Mouse (Mus musculus) testis, adult 2 months (tissue): ENCODE data around the gene Hilpda. TPM values are rescaled to one million over a fixed set of nuclear protein-coding genes. Genes with fewer than 3 reads are reported as not detected.

ENCODE experiments used
- H3K27ac ChIP-seq: fragments of 200-500 bp; 2 replicates; pipeline ENCODE4 v1.5.1; 2012; ENCODE audit warnings: low read depth, low read length; ENCODE audit not compliant: control insufficient read depth, insufficient read depth
- H3K27me3 ChIP-seq: fragments of 200-500 bp; 2 replicates; pipeline ENCODE4 v1.6.1; 2012; ENCODE audit warnings: mild to moderate bottlenecking, low read length, moderate library complexity; ENCODE audit not compliant: control insufficient read depth, insufficient read depth
- H3K36me3 ChIP-seq: fragments of 200-500 bp; 2 replicates; pipeline ENCODE4 v1.6.1; 2012; ENCODE audit warnings: mild to moderate bottlenecking, low read length; ENCODE audit not compliant: control insufficient read depth, insufficient read depth
- H3K4me1 ChIP-seq: fragments of 200-500 bp; 2 replicates; pipeline ENCODE4 v1.6.1; 2012; ENCODE audit warnings: low read length; ENCODE audit not compliant: control insufficient read depth, insufficient read depth
- H3K4me3 ChIP-seq: fragments of 200-500 bp; 2 replicates; pipeline ENCODE4 v1.5.1; 2012; ENCODE audit warnings: low read depth, mild to moderate bottlenecking, low read length, moderate library complexity, mixed read lengths; ENCODE audit not compliant: control insufficient read depth
- CTCF ChIP-seq: fragments of 200-500 bp; IDR thresholded peaks from 2 replicates; pipeline ENCODE4 v1.5.1; 2012; ENCODE audit warnings: low read depth, mild to moderate bottlenecking, inconsistent platforms, low read length, moderate library complexity; ENCODE audit not compliant: control insufficient read depth, insufficient read depth, insufficient replicate concordance
- POLR2A ChIP-seq: fragments of 200-500 bp; IDR thresholded peaks from 2 replicates; pipeline ENCODE4 v1.6.1; 2012; ENCODE audit warnings: low read depth, mild to moderate bottlenecking, inconsistent platforms, low read length, moderate library complexity; ENCODE audit not compliant: control insufficient read depth
- polyA plus RNA-seq: library from polyadenylated mRNA; depleted of rRNA; stranded (reverse); fragments of >200 nt; gene quantifications from 2 replicates; pipeline ENCODE4 v1.2.3, GENCODE M21; 2012

Gene Hilpda
- polyA plus RNA-seq, 1 experiment = 56.2 TPM

DNA sequence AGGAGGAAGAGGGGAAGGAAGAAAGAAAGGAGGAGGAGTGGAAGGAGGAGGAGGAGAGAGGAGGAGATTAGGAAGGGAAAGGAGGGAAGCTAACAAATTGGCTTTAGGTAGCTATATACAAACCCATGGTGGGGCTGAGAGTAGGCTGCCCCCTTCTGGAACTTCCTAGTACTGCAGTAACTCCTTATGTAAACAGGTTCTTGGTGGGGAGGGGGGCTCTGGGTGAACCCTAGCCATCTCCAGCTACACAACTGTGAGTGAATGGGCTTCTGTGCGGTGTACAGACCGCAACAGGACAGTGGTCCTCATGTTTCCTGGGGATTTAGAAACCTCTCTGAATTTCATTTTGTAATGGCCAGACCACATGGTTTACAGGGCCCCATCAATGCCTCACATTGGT is 31.5 kb upstream of the Hilpda start:
- no peaks in the 10 kb centered on the region for H3K36me3 ChIP-seq
- H3K4me3 ChIP-seq = no peak overlapping the region
- TF ChIP-seq CTCF (peak; percentile 51; the same call in 1 of the 2 replicates), POLR2A (no peak)
- no peaks in the 10 kb centered on the region for H3K27me3 ChIP-seq
- no peaks in the 10 kb centered on the region for H3K4me1 ChIP-seq
- H3K27ac ChIP-seq = no peak overlapping the region

DNA sequence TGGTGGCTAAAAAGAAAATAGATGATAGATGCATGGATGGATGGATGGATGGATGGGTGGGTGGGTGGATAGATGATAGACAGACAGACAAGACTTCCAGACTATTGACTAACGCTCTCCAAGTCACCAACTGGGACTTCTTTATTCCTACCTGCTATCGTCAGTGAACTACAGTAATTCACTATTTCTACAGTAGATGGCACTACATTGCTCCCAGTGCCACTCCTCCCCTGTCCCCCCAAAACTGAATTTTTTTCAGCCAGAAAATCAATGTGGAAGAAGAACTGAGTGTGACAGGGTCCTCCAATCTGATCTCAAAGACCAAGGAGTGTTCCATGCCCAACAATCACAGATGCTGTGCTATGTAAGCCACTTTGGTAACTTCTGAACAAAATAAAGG is 30.6 kb upstream of the Hilpda start:
- no peak for TF ChIP-seq POLR2A
- no peak for TF ChIP-seq CTCF
- no peak overlapping the region for H3K4me3 ChIP-seq

DNA sequence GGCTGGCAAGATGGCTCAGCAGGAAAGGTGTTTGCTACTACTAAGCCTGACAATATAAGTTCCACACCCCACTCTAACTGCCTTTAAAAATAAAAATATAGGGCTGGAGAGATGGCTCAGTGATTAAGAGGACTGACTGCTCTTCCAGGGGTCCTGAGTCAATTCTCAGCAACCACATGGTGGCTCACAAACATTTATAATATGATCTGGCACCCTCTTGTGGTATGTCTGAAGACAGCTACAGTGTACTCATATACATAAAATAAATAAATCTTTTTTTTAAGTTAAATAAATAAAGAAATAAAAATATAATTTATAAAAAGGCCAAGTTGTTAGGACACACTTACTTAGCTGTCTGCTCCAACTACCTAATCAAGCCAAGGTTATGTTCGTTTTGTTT is 30.0 kb upstream of the Hilpda start:
- no peaks in the 10 kb centered on the region for H3K27me3 ChIP-seq
- TF ChIP-seq POLR2A = no peak
- TF ChIP-seq CTCF = no peak
- no peaks in the 10 kb centered on the region for H3K36me3 ChIP-seq

More for the DNA sequence above, 30.6 kb upstream of the Hilpda start:
- Histone ChIP-seq H3K27ac (no peak overlapping the region), H3K4me1 (no peaks in the 10 kb centered on the region), H3K27me3 (no peaks in the 10 kb centered on the region), H3K36me3 (no peaks in the 10 kb centered on the region)

DNA sequence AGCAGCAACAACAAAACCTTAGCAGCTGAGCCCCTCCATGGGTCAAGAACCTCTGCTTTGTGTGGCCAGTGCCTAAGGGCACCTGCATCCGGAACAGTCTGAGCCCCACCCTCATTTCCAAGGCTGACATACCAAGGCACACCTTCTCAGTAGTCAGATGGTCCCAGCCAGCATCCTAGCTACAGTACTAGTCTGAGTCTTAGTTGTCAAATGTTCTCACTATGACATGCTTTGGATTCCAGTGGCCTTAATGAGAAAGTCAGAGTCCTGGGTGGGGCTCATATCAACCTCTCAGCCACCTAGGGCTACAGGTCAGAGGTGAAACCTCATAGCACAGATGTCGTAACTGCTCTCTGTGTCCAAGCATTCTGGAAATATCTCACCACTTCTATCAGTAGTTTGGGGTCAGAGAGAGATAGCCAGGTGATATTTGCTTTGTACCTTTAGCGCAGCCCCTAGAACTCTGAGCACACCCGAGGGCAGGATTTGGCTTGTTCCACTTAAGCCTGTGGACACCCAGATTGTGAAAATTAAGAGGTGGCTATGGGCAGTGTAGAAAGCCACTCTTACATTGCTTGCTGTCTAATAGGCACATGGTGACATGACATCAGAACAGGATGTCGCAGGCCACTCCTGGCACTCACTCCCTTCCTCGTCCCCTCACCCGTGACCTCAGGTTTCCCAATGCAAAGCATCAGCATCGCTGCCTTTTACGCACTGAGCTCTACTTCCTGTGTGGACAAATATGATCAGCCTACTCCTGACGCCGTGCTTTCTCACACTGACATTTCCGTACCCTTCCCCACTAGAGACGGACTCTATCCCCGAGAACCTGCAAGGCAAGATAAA is 26.8 kb upstream of the Hilpda start:
- H3K27me3 ChIP-seq = no peaks in the 10 kb centered on the region
- H3K4me1 ChIP-seq = no peaks in the 10 kb centered on the region
- TF ChIP-seq POLR2A = no peak
- TF ChIP-seq CTCF = no peak
- no peaks in the 10 kb centered on the region for H3K36me3 ChIP-seq
- no peak overlapping the region for H3K27ac ChIP-seq
- no peak overlapping the region for H3K4me3 ChIP-seq

More for the DNA sequence above, 30.0 kb upstream of the Hilpda start:
- no peak overlapping the region for H3K4me3 ChIP-seq
- H3K27ac ChIP-seq = no peak overlapping the region
- H3K4me1 ChIP-seq = no peaks in the 10 kb centered on the region

DNA sequence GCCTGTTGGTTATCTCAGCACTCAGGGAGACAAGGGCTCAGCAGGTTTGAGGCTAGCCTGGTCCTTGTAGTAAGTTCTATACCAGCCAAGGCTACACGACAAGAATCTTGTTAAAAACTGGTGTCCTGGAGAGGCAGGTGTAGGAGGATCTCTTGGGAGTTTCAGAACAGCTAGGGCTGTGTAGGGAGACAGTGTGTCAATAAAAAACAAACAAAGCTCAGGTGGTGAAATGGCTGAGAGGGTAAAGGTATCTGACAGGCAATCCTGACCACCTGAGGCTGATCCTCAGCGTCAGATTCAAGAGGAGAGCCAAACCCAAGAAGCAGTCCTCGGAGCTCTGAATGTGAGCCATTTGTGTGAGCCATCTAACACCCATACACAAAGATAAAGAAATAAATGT is 26.1 kb upstream of the Hilpda start:
- no peaks in the 10 kb centered on the region for H3K27me3 ChIP-seq
- TF ChIP-seq CTCF (no peak), POLR2A (no peak)
- H3K4me3 ChIP-seq = no peak overlapping the region
- H3K27ac ChIP-seq = no peak overlapping the region
- H3K4me1 ChIP-seq = no peaks in the 10 kb centered on the region
- H3K36me3 ChIP-seq = no peaks in the 10 kb centered on the region

DNA sequence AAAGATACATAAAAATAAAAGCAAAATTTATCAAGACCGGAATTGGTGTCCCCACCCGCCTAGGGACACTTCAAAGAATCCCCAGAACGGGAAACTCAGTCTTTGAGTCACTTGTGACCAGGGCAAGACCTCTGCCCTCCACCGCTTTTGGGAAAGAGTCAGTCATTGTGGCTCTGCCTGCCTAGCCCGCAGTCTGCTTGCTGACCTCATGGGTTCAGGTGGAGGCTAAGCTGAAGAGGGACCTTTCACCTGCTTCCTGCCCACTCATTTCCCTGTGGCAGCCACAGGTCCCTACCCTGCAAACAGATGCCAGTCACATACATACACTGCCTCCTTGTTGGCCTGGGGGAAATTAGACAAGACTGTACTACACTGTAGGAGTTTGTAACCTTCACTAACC is 25.7 kb upstream of the Hilpda start:
- H3K4me3 ChIP-seq = no peak overlapping the region
- no peaks in the 10 kb centered on the region for H3K36me3 ChIP-seq
- H3K4me1 ChIP-seq = no peaks in the 10 kb centered on the region
- no peak overlapping the region for H3K27ac ChIP-seq
- no peaks in the 10 kb centered on the region for H3K27me3 ChIP-seq
- TF ChIP-seq POLR2A (no peak), CTCF (no peak)

DNA sequence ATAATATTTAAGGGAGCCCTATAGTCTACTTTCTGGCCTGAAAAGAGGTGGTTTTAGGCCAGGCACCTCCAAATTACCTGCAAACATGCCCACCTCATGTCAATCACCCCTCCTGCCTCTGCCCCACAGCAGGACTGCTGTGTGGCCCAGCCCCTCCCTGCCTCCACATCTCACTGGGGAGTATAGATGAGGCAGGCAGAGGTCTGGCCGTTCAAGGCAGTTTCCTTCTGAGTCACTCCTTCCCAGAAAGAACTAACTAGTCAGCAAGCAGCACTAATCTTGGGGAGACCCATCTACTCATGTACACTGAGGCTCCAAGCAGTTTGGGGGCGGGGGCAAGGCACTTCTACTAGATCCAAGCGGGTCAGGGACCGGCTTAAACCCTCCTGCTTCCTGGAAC is 25.2 kb upstream of the Hilpda start:
- H3K27ac ChIP-seq = no peak overlapping the region
- H3K4me3 ChIP-seq = no peak overlapping the region
- no peaks in the 10 kb centered on the region for H3K27me3 ChIP-seq
- TF ChIP-seq CTCF (no peak), POLR2A (no peak)
- no peaks in the 10 kb centered on the region for H3K4me1 ChIP-seq
- no peaks in the 10 kb centered on the region for H3K36me3 ChIP-seq

DNA sequence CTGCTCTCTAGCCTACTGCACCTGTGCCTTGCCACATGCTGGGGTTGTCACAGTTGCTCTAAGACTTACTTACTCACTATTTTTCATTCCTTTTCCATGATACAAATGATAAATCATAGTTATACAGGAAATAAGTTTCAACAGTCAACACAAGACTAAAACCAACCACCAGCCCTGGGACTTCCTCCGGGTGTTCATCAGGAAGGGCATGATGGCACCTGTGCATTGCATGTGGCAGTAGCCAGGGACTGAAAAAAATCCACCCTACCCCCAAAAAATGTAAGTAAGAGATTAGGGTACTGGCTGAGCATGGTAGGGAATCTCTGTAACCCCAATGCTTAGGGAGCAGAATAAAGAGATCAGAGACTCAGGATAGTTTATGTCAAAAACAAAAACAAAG is 12.9 kb upstream of the Hilpda start:
- Histone ChIP-seq H3K4me3 (no peak overlapping the region), H3K4me1 (no peaks in the 10 kb centered on the region), H3K27ac (no peak overlapping the region), H3K27me3 (no peaks in the 10 kb centered on the region), H3K36me3 (no peaks in the 10 kb centered on the region)
- no peak for TF ChIP-seq POLR2A
- no peak for TF ChIP-seq CTCF
